Mouse (Mus musculus) neural tube, embryonic 11.5 days (tissue): ENCODE results near the gene Ttyh1. TPM values are rescaled to one million over a fixed set of nuclear protein-coding genes. Genes with fewer than 3 reads are reported as not detected.
"Not testable (repeated sequence)": the region's sequence is repeated elsewhere in the genome, so short reads cannot be mapped to it uniquely, and the experiment has no call there.

Source experiments
- ATAC-seq: fragments of 200-750 bp; cut with Nextera tagmentation; 2 replicates; pipeline ENCODE4 v1.8.0; 2017; ENCODE audit warnings: moderate number of reproducible peaks, mild to moderate bottlenecking, moderate TSS enrichment, moderate library complexity; ENCODE audit not compliant: insufficient read depth, low FRiP score, low TSS enrichment
- DNase-seq: peaks from one replicate; pipeline ENCODE4 v3.0.0-alpha.2; 2015; ENCODE audit warnings: low spot score
- H3K27ac ChIP-seq: fragments of 300-500 bp; sonication (generic); 2 replicates; pipeline ENCODE4 v1.5.1; 2014; ENCODE audit warnings: low read depth, mild to moderate bottlenecking, low read length
- H3K27me3 ChIP-seq: fragments of 300-500 bp; sonication (generic); 2 replicates; pipeline ENCODE4 v1.6.1; 2014; ENCODE audit warnings: mild to moderate bottlenecking, low read length, mixed read lengths; ENCODE audit not compliant: control insufficient read depth, insufficient read depth
- H3K36me3 ChIP-seq: fragments of 300-500 bp; sonication (generic); 2 replicates; pipeline ENCODE4 v1.6.1; 2014; ENCODE audit warnings: mild to moderate bottlenecking, low read length, moderate library complexity, mixed read lengths; ENCODE audit not compliant: control insufficient read depth, insufficient read depth
- H3K4me1 ChIP-seq: fragments of 300-500 bp; sonication (generic); 2 replicates; pipeline ENCODE4 v1.6.1; 2014; ENCODE audit warnings: low read length, mixed read lengths; ENCODE audit not compliant: control insufficient read depth, insufficient read depth
- H3K4me2 ChIP-seq: fragments of 300-500 bp; sonication (generic); 2 replicates; pipeline ENCODE4 v1.6.1; 2014; ENCODE audit warnings: low read depth, mild to moderate bottlenecking, moderate library complexity
- H3K4me3 ChIP-seq: fragments of 300-500 bp; sonication (generic); 2 replicates; pipeline ENCODE4 v1.5.1; 2014; ENCODE audit warnings: low read depth, low read length
- H3K9ac ChIP-seq: fragments of 300-500 bp; sonication (generic); 2 replicates; pipeline ENCODE4 v1.6.1; 2014; ENCODE audit warnings: mild to moderate bottlenecking, low read length
- H3K9me3 ChIP-seq: fragments of 300-500 bp; sonication (generic); 2 replicates; pipeline ENCODE4 v1.6.1; 2016; ENCODE audit warnings: low read length; ENCODE audit not compliant: control insufficient read depth
- WGBS: fragments of 180-500 bp; shearing (Covaris S2); extraction: QIAGEN DNeasy Blood & Tissue Kit; methylation state at CpG from one replicate; pipeline ENCODE4 v1.1.7; 2014; 5-methylcytosine and 5-hydroxymethylcytosine counted together
- polyA plus RNA-seq: library from polyadenylated mRNA; unstranded; fragments of >200 nt; fragmentation: Nextera tagmentation; extraction: Ambion mirVana; gene quantifications from 2 replicates; pipeline ENCODE4 v1.2.1, GENCODE M21; 2014

Ttyh1 gene
- polyA plus RNA-seq, 1 experiment from 2014 or later: 46.1 TPM

DNA sequence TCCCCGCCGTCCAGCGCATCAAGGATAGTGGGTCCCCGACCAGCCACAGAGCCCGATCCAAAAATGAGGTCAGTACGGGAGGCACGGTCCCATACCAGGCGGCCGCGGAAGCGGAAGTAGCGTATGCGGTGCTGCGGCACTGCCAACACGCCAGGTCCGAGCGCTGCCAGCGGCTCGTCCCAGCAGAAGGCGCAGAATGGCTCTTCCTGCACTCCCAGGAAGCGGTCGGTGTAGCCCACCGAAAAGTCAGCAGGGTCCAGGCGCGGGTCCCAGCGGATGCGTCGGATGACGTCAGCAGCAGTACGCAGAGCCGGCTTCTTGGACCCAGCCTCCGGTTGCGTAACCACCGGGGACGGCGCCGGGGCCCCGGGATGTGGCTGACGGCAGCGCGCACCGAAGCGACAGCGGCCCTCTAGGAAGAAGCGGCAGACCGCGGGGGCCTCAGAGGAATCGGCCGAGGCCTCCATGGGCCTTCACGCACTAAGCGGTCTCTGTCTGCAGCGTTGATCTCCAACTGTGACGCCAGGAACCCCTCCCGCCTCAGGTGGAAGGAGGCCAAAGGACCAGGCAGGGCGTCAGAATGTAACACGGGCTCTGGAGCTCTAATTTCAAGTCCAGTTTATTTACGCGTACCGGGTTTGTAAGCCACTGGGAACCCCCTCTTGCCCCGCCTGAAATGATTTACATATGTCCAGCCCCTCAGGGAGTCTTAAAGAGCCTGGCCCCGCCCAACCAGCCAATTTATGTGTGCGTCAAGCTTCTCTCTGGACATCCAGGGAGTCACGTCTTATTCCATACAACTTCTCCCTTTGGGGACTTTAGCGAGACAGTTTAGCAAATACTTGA is 30.2 kb downstream of the Ttyh1 start:
- H3K27ac ChIP-seq: peak overlapping the region; percentile 82
- peak overlapping the region; percentile 61 for H3K4me3 ChIP-seq
- peaks cover 16% of the 10 kb centered on the region for H3K27me3 ChIP-seq
- H3K4me1 ChIP-seq: no peaks in the 10 kb centered on the region
- DNase-seq (peak; percentile 74), ATAC-seq (peak; percentile 74)
- WGBS: under 1% methylated on average over 64 of the region's 64 CpGs
- peaks cover 21% of the 10 kb centered on the region for H3K36me3 ChIP-seq
- H3K9me3 ChIP-seq: no peaks in the 10 kb centered on the region
- peak overlapping the region; percentile 71 for H3K9ac ChIP-seq
- peak overlapping the region; percentile 95 for H3K4me2 ChIP-seq

DNA sequence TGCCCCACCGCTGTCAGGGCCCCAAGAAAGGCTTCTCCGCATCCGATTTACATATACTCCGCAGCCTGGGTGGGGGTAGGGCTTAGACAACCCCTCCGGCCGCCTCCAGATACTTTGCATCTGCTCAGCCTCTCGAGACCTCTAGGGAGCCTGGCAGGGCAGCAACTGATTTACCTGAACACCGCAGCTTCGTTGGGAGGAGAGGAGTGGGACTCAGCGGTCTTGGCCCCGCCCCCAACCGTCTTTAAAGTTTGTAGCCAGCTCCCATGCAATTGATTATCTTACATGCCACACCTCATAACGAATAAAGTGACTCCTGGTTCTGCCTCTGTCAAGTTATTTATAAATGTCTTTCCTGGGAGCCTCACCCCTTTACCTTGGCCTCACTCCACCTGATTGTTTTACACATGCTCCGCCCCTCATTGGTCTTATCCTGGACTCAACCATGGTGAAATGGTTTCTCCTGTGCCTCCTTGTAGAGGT is 30.9 kb downstream of the Ttyh1 start, which contains the start of gene Leng9:
TSS of gene Leng9 (minus strand) at position 316 of the 483 bp plus-strand sequence.
- ATAC-seq (peak; percentile 39), DNase-seq (no peak)
- Histone ChIP-seq H3K9me3 (no peaks in the 10 kb centered on the region), H3K4me2 (peak within 1 kb of the TSS; percentile 95), H3K36me3 (peaks cover 17% of the 10 kb centered on the region), H3K27me3 (peaks cover 16% of the 10 kb centered on the region), H3K27ac (peak within 1 kb of the TSS; percentile 82), H3K4me3 (peak within 1 kb of the TSS; percentile 61), H3K9ac (peak within 1 kb of the TSS; percentile 71), H3K4me1 (no peaks in the 10 kb centered on the region)
- under 1% methylated on average over 14 of the region's 14 CpGs for WGBS

DNA sequence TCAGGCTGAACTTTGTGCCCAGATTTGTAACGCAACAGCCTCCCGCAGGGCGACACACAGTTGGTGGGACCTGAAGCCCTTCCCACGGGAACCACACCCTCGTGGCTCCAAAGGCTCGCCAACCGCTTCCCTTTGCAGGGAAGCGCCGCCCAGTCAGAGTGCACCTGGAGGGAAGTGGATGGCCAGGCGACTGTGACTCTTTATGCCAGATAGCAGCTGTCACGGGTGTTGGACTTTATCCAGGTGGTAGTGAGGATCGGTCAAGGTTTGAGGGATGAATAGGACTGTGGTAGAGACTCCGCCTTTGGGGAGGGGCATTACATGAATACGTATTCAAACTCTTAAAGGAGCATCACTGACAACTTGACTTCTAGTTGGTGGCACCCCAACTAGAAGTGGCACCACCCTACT is 31.6 kb downstream of the Ttyh1 start:
- Histone ChIP-seq H3K4me1 (no peaks in the 10 kb centered on the region), H3K4me3 (peak overlapping the region; percentile 11; the same call in 1 of the 2 replicates), H3K4me2 (no peak overlapping the region; the same call in 1 of the 2 replicates), H3K9me3 (no peaks in the 10 kb centered on the region), H3K9ac (no peak overlapping the region), H3K27ac (no peak overlapping the region), H3K27me3 (peaks cover 16% of the 10 kb centered on the region), H3K36me3 (peaks cover 12% of the 10 kb centered on the region)
- 10% methylated on average over 14 of the region's 14 CpGs for WGBS
- ATAC-seq (no peak), DNase-seq (no peak)

- H3K9me3 ChIP-seq: no peaks in the 10 kb centered on the region
- H3K9ac ChIP-seq: no peak overlapping the region
- no peak for DNase-seq
- 0 out of 2 replicates have a peak overlapping the region, but pooled peaks have one; percentile 5 for H3K4me2 ChIP-seq
- 8% methylated on average over 22 of the region's 22 CpGs for WGBS
- no peak overlapping the region for H3K27ac ChIP-seq
- no peak for ATAC-seq
- H3K4me1 ChIP-seq: no peaks in the 10 kb centered on the region
- H3K4me3 ChIP-seq: 0 out of 2 replicates have a peak overlapping the region, but pooled peaks have one; percentile 4
- peaks cover 16% of the 10 kb centered on the region for H3K27me3 ChIP-seq
- H3K36me3 ChIP-seq: peaks cover 10% of the 10 kb centered on the region
Measured at GRCm38 (mm10) chr7:4151241-4151640, 32.0 kb downstream of the Ttyh1 start.

- no peak for DNase-seq
- ATAC-seq: no peak
Measured at GRCm38 (mm10) chr7:4154356-4154755, 35.1 kb downstream of the Ttyh1 start.

DNA sequence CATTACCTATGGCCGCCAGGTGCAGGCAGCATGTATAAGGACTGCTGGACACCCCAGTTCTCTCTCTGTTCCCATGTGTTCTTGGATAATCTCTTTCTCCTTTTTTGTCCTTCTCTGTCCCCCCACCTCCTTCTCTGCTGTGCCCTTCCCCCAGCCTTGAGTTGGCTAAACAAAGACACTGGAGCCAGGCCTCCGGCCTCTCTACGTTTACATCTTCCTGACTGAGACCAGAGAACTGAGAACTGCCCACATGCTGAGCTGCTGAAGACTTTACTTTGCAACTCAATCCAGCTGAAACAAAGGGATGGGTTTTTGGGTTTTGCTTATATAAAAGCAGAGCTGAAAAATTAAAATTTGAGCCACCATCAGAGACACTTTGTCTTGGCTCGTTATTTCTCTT is 35.8 kb downstream of the Ttyh1 start:
- ATAC-seq (no peak), DNase-seq (no peak)
- no peaks in the 10 kb centered on the region for H3K36me3 ChIP-seq
- H3K4me3 ChIP-seq: no peak overlapping the region
- no peak overlapping the region for H3K9ac ChIP-seq
- peaks cover 16% of the 10 kb centered on the region for H3K27me3 ChIP-seq
- WGBS: 39% methylated on average over 4 of the region's 4 CpGs
- H3K4me2 ChIP-seq: no peak overlapping the region
- no peaks in the 10 kb centered on the region for H3K4me1 ChIP-seq
- H3K27ac ChIP-seq: no peak overlapping the region
- H3K9me3 ChIP-seq: no peaks in the 10 kb centered on the region

More at GRCm38 (mm10) chr7:4154356-4154755, 35.1 kb downstream of the Ttyh1 start:
- Histone ChIP-seq H3K36me3 (no peaks in the 10 kb centered on the region), H3K9ac (no peak overlapping the region), H3K4me1 (no peaks in the 10 kb centered on the region), H3K27ac (no peak overlapping the region), H3K27me3 (peaks cover 16% of the 10 kb centered on the region), H3K4me3 (no peak overlapping the region), H3K9me3 (no peaks in the 10 kb centered on the region), H3K4me2 (no peak overlapping the region)
- 81% methylated on average over 5 of the region's 5 CpGs for WGBS

DNA sequence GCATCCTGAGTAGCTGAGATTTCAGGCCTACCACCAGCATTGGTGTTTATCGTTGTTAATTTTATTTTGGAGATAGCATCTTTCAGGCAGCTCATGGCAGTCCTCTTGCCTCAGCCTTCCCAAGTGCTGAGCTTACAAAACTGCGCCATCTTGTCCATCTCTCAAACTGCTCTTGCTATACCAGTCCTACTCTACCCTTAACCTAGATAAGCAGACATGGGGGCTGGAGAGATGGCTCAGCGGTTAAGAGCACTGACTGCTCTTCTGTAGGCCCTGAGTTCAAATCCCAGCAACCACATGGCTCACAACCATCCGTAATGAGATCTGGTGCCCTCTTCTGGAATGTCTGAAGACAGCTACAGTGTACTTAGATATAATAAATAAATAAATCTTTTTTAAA is 42.4 kb downstream of the Ttyh1 start:
- WGBS: 94% methylated on average over 4 of the region's 4 CpGs
- DNase-seq, ATAC-seq: not testable (repeated sequence)

DNA sequence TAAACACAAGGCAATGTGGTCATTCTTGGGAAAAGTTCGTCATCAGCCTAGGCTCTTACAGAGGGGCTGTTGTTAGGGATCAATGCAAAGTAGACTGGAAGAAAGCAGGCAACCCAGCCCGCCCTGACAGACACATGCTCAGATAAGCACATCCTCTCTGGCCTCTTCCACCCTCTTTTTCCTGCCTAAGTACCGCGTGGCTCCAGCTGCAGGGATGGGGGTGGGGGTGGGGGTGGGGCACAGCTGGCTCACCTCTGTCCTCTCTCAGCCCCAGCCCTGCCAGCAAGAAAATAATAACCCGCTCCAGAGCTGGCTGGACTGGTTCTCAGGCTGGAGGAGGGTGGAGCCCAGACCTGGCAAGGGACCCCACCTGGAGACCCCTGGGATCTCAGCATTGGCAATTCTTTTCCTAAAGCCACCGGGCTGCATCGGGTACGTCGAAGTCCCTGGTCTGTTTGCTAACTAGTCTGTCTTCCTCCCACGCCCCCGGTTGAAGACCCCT is 44.4 kb downstream of the Ttyh1 start:
- Histone ChIP-seq H3K4me3 (peak overlapping the region; percentile 36), H3K4me1 (peaks cover 5% of the 10 kb centered on the region; the same call in 1 of the 2 replicates), H3K27ac (no peak overlapping the region), H3K4me2 (peak overlapping the region; percentile 58), H3K9ac (no peak overlapping the region; the same call in 1 of the 2 replicates), H3K36me3 (no peaks in the 10 kb centered on the region), H3K27me3 (no peaks in the 10 kb centered on the region), H3K9me3 (no peaks in the 10 kb centered on the region)
- WGBS: 1% methylated on average over 11 of the region's 11 CpGs
- no peak for DNase-seq
- 0 out of 2 replicates have a peak, but pooled peaks have one; percentile 35 for ATAC-seq

More for the DNA sequence above, 42.4 kb downstream of the Ttyh1 start:
- not testable (repeated sequence) for H3K4me2 ChIP-seq, H3K9me3 ChIP-seq, H3K27ac ChIP-seq, H3K9ac ChIP-seq, H3K36me3 ChIP-seq, H3K4me3 ChIP-seq, H3K27me3 ChIP-seq, H3K4me1 ChIP-seq
